Comparison of ENCODE assay signal across 14 mouse cellular contexts in genomic region chr13:72800021-72800420, GRCm38 (mm10).
DNase-seq lines count a peak whose midpoint lies in the region; ATAC-seq lines count a peak whose summit lies in the region.
"Had no signal": no experiment of that assay in that cellular context is flagged by ENCODE, and none has a peak within 500 bp of the region (broad histone marks: within the 10 kb centered on the region; RNA-seq: fewer than 3 reads in every experiment).

No protein-coding gene starts in this region.

- H3K27me3 ChIP-seq in heart, embryonic 11.5 days (ENCODE audit: control insufficient read depth, insufficient read depth, low read length), result no peaks in the 10 kb centered on the region

- intact Hi-C loops in left cerebral cortex, postnatal 4 days (cut with DNase I), result no loop called here

- no peak overlapping the region for H3K4me2 ChIP-seq in heart, embryonic 11.5 days
- H3K4me2 ChIP-seq: kidney, embryonic 15.5 days had no signal

- no peaks in the 10 kb centered on the region for H3K36me3 ChIP-seq in heart, embryonic 11.5 days (ENCODE audit: control insufficient read depth, insufficient read depth, low read length)
- H3K36me3 ChIP-seq: kidney, embryonic 15.5 days had no signal

- H3K9ac ChIP-seq in heart, embryonic 11.5 days (ENCODE audit: low read depth, low read length), result no peak overlapping the region
- H3K9ac ChIP-seq: kidney, embryonic 15.5 days had no signal

- no peak overlapping the region for H3K27ac ChIP-seq in heart, embryonic 11.5 days (ENCODE audit: low read depth, low read length)
- H3K27ac ChIP-seq: kidney, embryonic 15.5 days had no signal

- peak; percentile 60 for DNase-seq in heart, adult 11 months
- DNase-seq in right cerebral cortex, postnatal 10 days (ENCODE audit: low spot score in 2 of 2), result peak; percentile 24 to 35
- no peak for DNase-seq in right cerebral cortex, postnatal 4 days
- DNase-seq in left cerebral cortex, postnatal 4 days, result peak; percentile 19
- DNase-seq in telencephalon, adult 2 months (ENCODE audit: low read depth, low spot score), result peak; percentile 28
- DNase-seq in spleen, postnatal 14 days (ENCODE audit: low spot score in 2 of 2), result no peak
- DNase-seq: cerebellum, adult 11-12 months; gastrocnemius, postnatal 25 days; lung, adult 2 months had no signal

- H3K4me3 ChIP-seq in heart, embryonic 11.5 days (ENCODE audit: low read depth, low read length), result no peak overlapping the region
- H3K4me3 ChIP-seq: erythroblast, embryonic 14.5 days; kidney, embryonic 15.5 days had no signal

- no peaks in the 10 kb centered on the region for H3K9me3 ChIP-seq in heart, embryonic 11.5 days (replicated peaks; ENCODE audit: control insufficient read depth, low read length)
- H3K9me3 ChIP-seq: kidney, embryonic 15.5 days had no signal

- ATAC-seq in heart, embryonic 11.5 days (replicated peaks; ENCODE audit: insufficient number of reproducible peaks, low FRiP score, low TSS enrichment), result no peak
- no peak for ATAC-seq in megakaryocyte progenitor cell, adult 5-6 weeks (replicated peaks; ENCODE audit: poor library complexity)
- ATAC-seq: activated CD4-positive, CD25-positive, alpha-beta regulatory T cell, adult 4 months had no signal

- H3K4me1 ChIP-seq in heart, embryonic 11.5 days (ENCODE audit: control insufficient read depth, insufficient read depth, low read length), result no peaks in the 10 kb centered on the region
- H3K4me1 ChIP-seq: kidney, embryonic 15.5 days had no signal

- WGBS in heart, embryonic 11.5 days (ENCODE audit: insufficient replicate concordance), result 37% methylated on average over 8 of the region's 8 CpGs

Comparison
In these comparisons a context has a peak if more than half of its experiments do, and no peak if none do; other contexts are left out.
1. DNase-seq: peak in heart, adult 11 months (single experiment), right cerebral cortex, postnatal 10 days (2 of 2), left cerebral cortex, postnatal 4 days (single experiment) and telencephalon, adult 2 months (single experiment); none in right cerebral cortex, postnatal 4 days (single experiment) and spleen, postnatal 14 days (0 of 2).